8 mouse cellular contexts compared by ENCODE assay signal in the genomic region with DNA sequence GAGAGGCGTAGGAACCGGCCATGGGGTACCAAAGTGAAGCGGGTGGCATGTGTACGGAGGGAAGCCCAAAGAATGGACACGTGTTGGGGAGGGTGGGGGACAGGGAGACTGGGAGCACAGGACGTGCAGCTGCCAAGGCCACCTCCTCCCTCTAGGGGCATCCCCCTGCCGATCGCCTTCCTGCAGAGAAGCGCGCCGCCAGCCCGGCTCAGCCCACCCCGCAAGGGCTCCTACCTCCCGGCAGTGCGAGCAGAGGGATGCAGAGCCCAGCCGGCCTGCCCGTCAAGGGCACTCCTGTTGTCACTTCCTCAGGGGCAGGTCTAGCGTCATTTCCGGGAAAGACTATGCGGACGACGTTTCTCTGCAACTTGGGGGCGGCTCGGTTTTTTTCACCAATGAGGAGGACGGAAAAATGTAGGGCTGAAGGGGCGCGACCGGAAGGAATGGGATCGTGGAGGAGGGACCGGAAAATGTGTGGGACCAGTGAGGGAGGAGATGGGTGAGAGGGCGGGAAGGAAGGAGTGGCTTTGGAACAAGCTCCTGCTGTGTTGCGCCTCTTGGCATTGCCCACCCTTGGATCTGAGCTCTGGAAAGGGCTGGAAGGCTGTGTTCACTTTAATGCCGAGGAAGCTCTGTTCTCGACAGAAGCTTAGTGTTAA. TPM values are rescaled to one million over a fixed set of nuclear protein-coding genes. Genes with fewer than 3 reads are reported as not detected.
A peak's percentile ranks its signal among the peaks of the same experiment; 100 is the strongest.
DNase-seq lines count a peak whose midpoint lies in the region; ATAC-seq lines count a peak whose summit lies in the region.

A gene (minus strand): TSS at position 334 of the 659 bp plus-strand sequence.

- peak within 1 kb of the TSS; percentile 81 for H3K4me3 ChIP-seq in brown adipose tissue, adult 24 weeks (ENCODE audit: insufficient read depth, low read depth, low read length)
- H3K4me3 ChIP-seq in heart, embryonic 13.5 days = peak within 1 kb of the TSS; percentile 73
- peak within 1 kb of the TSS; percentile 82 for H3K4me3 ChIP-seq in liver, embryonic 12.5 days
- H3K4me3 ChIP-seq in stomach, embryonic 15.5 days (replicated peaks) = peak within 1 kb of the TSS; percentile 90

- WGBS in heart, embryonic 13.5 days = under 1% methylated on average over 34 of the region's 34 CpGs
- WGBS in liver, embryonic 12.5 days (ENCODE audit: insufficient replicate concordance) = under 1% methylated on average over 33 of the region's 34 CpGs
- 0% methylated on average over 34 of the region's 34 CpGs for WGBS in stomach, embryonic 15.5 days

- peak within 1 kb of the TSS; percentile 93 for H3K27ac ChIP-seq in brown adipose tissue, adult 24 weeks (replicated peaks; ENCODE audit: low read depth, low read length)
- peak within 1 kb of the TSS; percentile 94 for H3K27ac ChIP-seq in heart, embryonic 13.5 days (replicated peaks)
- peak within 1 kb of the TSS; percentile 86 for H3K27ac ChIP-seq in liver, embryonic 12.5 days
- peak within 1 kb of the TSS; percentile 96 for H3K27ac ChIP-seq in stomach, embryonic 15.5 days

- peak within 1 kb of the TSS; percentile 85 for H3K9ac ChIP-seq in heart, embryonic 13.5 days
- H3K9ac ChIP-seq in liver, embryonic 12.5 days = peak within 1 kb of the TSS; percentile 79
- H3K9ac ChIP-seq in stomach, embryonic 15.5 days = peak within 1 kb of the TSS; percentile 76

- peaks cover 36% of the 10 kb centered on the region for H3K36me3 ChIP-seq in heart, embryonic 13.5 days
- peaks cover 40% of the 10 kb centered on the region for H3K36me3 ChIP-seq in liver, embryonic 12.5 days
- peaks cover 21% of the 10 kb centered on the region for H3K36me3 ChIP-seq in stomach, embryonic 15.5 days

- ATAC-seq in heart, embryonic 13.5 days (ENCODE audit: extremely low read depth, insufficient number of reproducible peaks, low FRiP score, low TSS enrichment) = peak; percentile 88
- peak; percentile 90 for ATAC-seq in liver, embryonic 12.5 days
- ATAC-seq in stomach, embryonic 15.5 days (ENCODE audit: insufficient read depth, low FRiP score, low read depth) = peak; percentile 95

- H3K4me2 ChIP-seq in heart, embryonic 13.5 days = peak within 1 kb of the TSS; percentile 77
- H3K4me2 ChIP-seq in liver, embryonic 12.5 days = peak within 1 kb of the TSS; percentile 88
- peak within 1 kb of the TSS; percentile 66 for H3K4me2 ChIP-seq in stomach, embryonic 15.5 days

- DNase-seq in CD4-positive, CD25-positive, alpha-beta regulatory T cell, adult 2 months (ENCODE audit: low read depth, low spot score) = peak; percentile 97
- peak; percentile 95 for DNase-seq in fat pad, adult 2 months (ENCODE audit: extremely low read depth, low read depth, low spot score)
- peak; percentile 97 for DNase-seq in kidney, postnatal 10 days
- peak; percentile 96 for DNase-seq in natural killer cell, adult 2 months (ENCODE audit: low spot score in 2 of 2)

- no peaks in the 10 kb centered on the region for H3K9me3 ChIP-seq in heart, embryonic 13.5 days
- no peaks in the 10 kb centered on the region for H3K9me3 ChIP-seq in liver, embryonic 12.5 days (replicated peaks)
- no peaks in the 10 kb centered on the region for H3K9me3 ChIP-seq in stomach, embryonic 15.5 days

- no peaks in the 10 kb centered on the region for H3K27me3 ChIP-seq in heart, embryonic 13.5 days (replicated peaks)
- H3K27me3 ChIP-seq in liver, embryonic 12.5 days (replicated peaks) = no peaks in the 10 kb centered on the region
- no peaks in the 10 kb centered on the region for H3K27me3 ChIP-seq in stomach, embryonic 15.5 days (replicated peaks)

- H3K4me1 ChIP-seq in brown adipose tissue, adult 24 weeks (ENCODE audit: control insufficient read depth, insufficient read depth, insufficient read length, low read length) = peaks cover 6% of the 10 kb centered on the region
- H3K4me1 ChIP-seq in heart, embryonic 13.5 days = peaks cover 33% of the 10 kb centered on the region
- peaks cover 65% of the 10 kb centered on the region for H3K4me1 ChIP-seq in liver, embryonic 12.5 days
- peaks cover 10% of the 10 kb centered on the region for H3K4me1 ChIP-seq in stomach, embryonic 15.5 days

RNA-seq across cellular contexts. Expression of the gene that starts here (rescaled TPM):
- 696 and 736 TPM in 2 replicates for polyA plus RNA-seq in brown adipose tissue, adult 24 weeks (2012; ENCODE audit: insufficient read depth, insufficient read length, missing spikeins)
- polyA plus RNA-seq in heart, embryonic 13.5 days (2015; fragmentation: Nextera tagmentation; extraction: Ambion mirVana) = 248 and 278 TPM in 2 replicates
- 239 and 249 TPM in 2 replicates for polyA plus RNA-seq in liver, embryonic 12.5 days (2016; fragmentation: Nextera tagmentation; extraction: Ambion mirVana)
- 259 and 260 TPM in 2 replicates for polyA plus RNA-seq in stomach, embryonic 15.5 days (2015; fragmentation: Nextera tagmentation; extraction: Ambion mirVana)

Comparison
In these comparisons a context has a peak if more than half of its experiments do, and no peak if none do; other contexts are left out.
1. Peak in every context shown above with its lines: DNase-seq, ATAC-seq, H3K4me3 ChIP-seq and H3K27ac ChIP-seq.